Mouse (Mus musculus) cortical plate, adult 2 months (tissue): Measurements from ENCODE around the gene Olfr628.
"Not testable (repeated sequence)": the region's sequence is repeated elsewhere in the genome, so short reads cannot be mapped to it uniquely, and the experiment has no call there.

Experiments used
- CTCF ChIP-seq: fragments of 200-500 bp; IDR thresholded peaks from 2 replicates; pipeline ENCODE4 v1.5.1; 2011; ENCODE audit warnings: mild to moderate bottlenecking, control low read depth, low read length; ENCODE audit not compliant: insufficient read depth; ENCODE audit errors: extremely low read depth
- POLR2A ChIP-seq: fragments of 200-500 bp; IDR thresholded peaks from 2 replicates; pipeline ENCODE4 v1.6.1; 2011; ENCODE audit warnings: mild to moderate bottlenecking, low read length, control low read depth; ENCODE audit not compliant: insufficient read depth; ENCODE audit errors: extremely low read depth

- not testable (repeated sequence) for TF ChIP-seq CTCF, POLR2A
These were observed 47.5 kb downstream of the Olfr628 start for GRCm38 (mm10) chr7:103777652-103778051.
